In the genomic region with DNA sequence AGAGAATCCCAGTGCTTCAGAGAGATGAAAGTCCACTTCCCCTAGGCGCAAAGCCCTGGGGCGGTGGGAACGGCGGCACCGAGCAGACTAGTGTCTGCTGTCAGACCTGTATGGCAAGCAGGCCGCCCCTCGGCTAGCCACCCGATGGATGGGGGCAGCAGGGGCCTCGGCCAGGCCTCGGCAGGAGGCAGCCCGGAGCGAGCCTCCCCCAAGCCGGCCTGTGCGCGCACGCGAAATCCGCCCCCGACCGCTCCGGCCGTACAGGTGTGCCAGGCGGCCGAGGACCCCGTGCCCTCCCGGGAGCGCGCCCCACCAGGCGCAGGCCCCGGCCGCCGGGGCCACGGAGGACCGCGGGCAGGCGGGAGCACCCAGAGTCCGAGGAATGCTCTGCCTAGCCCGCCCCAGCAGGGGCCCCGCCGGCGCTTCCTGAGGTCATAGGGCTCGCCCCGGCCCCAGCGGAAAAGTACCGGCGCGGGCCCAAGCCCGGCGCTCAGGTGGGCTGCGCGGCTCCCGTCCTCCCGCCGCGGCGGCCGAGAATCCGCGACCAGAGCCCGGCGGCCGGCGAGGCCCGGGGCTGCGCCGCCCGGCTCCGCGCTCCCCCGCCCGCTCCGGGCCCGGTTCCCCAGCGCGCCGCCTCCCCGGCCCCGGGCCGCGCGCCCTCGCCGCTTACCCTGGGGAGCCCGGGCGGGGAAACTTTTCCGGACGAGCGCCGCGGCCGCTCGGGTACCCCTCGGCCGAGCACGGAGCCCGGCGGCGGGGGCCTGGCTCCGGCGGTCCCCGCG, we compare ENCODE assay signal across 8 mouse cellular contexts. TPM values are rescaled to one million over a fixed set of nuclear protein-coding genes. Genes with fewer than 3 reads are reported as not detected.
A peak's percentile ranks its signal among the peaks of the same experiment; 100 is the strongest.
DNase-seq lines count a peak whose midpoint lies in the region; ATAC-seq and TF ChIP-seq lines count a peak whose summit lies in the region.

No protein-coding gene starts in this region.

- no peak for TF ChIP-seq CTCF in cerebellum, adult 2 months (IDR thresholded peaks at IDR 0.05; ENCODE audit: borderline replicate concordance, insufficient read depth, low read depth, low read length)
- TF ChIP-seq CTCF in forebrain, postnatal 0 days (IDR thresholded peaks at IDR 0.05; ENCODE audit: low read depth): no peak

- H3K4me1 ChIP-seq in cerebellum, adult 2 months (ENCODE audit: control insufficient read depth, insufficient read depth, low read length): peaks cover 22% of the 10 kb centered on the region
- peaks cover 20% of the 10 kb centered on the region for H3K4me1 ChIP-seq in forebrain, postnatal 0 days (ENCODE audit: insufficient read depth)
- peaks cover 25% of the 10 kb centered on the region for H3K4me1 ChIP-seq in intestine, embryonic 14.5 days (replicated peaks; ENCODE audit: control insufficient read depth, insufficient read depth, low read length)
- H3K4me1 ChIP-seq in liver, embryonic 15.5 days (replicated peaks): peaks cover 45% of the 10 kb centered on the region
- H3K4me1 ChIP-seq in neural tube, embryonic 12.5 days: peaks cover 21% of the 10 kb centered on the region

- no peaks in the 10 kb centered on the region for H3K9me3 ChIP-seq in forebrain, postnatal 0 days (ENCODE audit: low read length)
- H3K9me3 ChIP-seq in intestine, embryonic 14.5 days (ENCODE audit: control insufficient read depth, low read length): no peaks in the 10 kb centered on the region
- no peaks in the 10 kb centered on the region for H3K9me3 ChIP-seq in liver, embryonic 15.5 days (replicated peaks)
- no peaks in the 10 kb centered on the region for H3K9me3 ChIP-seq in neural tube, embryonic 12.5 days

- peaks cover 9% of the 10 kb centered on the region for H3K36me3 ChIP-seq in forebrain, postnatal 0 days (ENCODE audit: insufficient read depth)
- peaks cover 10% of the 10 kb centered on the region for H3K36me3 ChIP-seq in intestine, embryonic 14.5 days (ENCODE audit: control insufficient read depth, insufficient read depth, low read length)
- H3K36me3 ChIP-seq in liver, embryonic 15.5 days (replicated peaks): peaks cover 16% of the 10 kb centered on the region
- peaks cover 13% of the 10 kb centered on the region for H3K36me3 ChIP-seq in neural tube, embryonic 12.5 days

- H3K27me3 ChIP-seq in cerebellum, adult 2 months (ENCODE audit: control insufficient read depth, insufficient read depth, low read length): no peaks in the 10 kb centered on the region
- no peaks in the 10 kb centered on the region for H3K27me3 ChIP-seq in forebrain, postnatal 0 days (ENCODE audit: insufficient read depth, low read length)
- no peaks in the 10 kb centered on the region for H3K27me3 ChIP-seq in intestine, embryonic 14.5 days (replicated peaks; ENCODE audit: control insufficient read depth, insufficient read depth, low read length)
- H3K27me3 ChIP-seq in liver, embryonic 15.5 days: peaks cover 75% of the 10 kb centered on the region
- H3K27me3 ChIP-seq in neural tube, embryonic 12.5 days (replicated peaks): peaks cover 14% of the 10 kb centered on the region

- DNase-seq in gastrocnemius, adult 18-20 months (ENCODE audit: low spot score): peak; percentile 33
- no peak for DNase-seq in gastrocnemius, adult 8-10 months (ENCODE audit: low spot score in 2 of 2)
- DNase-seq in cerebellum, adult 2 months: peak; percentile 58 to 65
- DNase-seq in forebrain, postnatal 0 days: peak; percentile 25
- peak; percentile 79 for DNase-seq in intestine, embryonic 14.5 days (ENCODE audit: low spot score)
- DNase-seq in left cerebral cortex, postnatal 14 days (ENCODE audit: low spot score in 2 of 2): no peak

- H3K27ac ChIP-seq in cerebellum, adult 2 months (ENCODE audit: insufficient read depth, low read length): peak overlapping the region; percentile 99
- H3K27ac ChIP-seq in forebrain, postnatal 0 days (ENCODE audit: low read depth, low read length): peak overlapping the region; percentile 87
- H3K27ac ChIP-seq in intestine, embryonic 14.5 days (ENCODE audit: low read depth): peak overlapping the region; percentile 77
- peak overlapping the region; percentile 83 for H3K27ac ChIP-seq in liver, embryonic 15.5 days (replicated peaks)
- H3K27ac ChIP-seq in neural tube, embryonic 12.5 days: 0 out of 2 replicates have a peak overlapping the region, but pooled peaks have one; percentile 32

- TF ChIP-seq POLR2A in cerebellum, adult 2 months (IDR thresholded peaks at IDR 0.05; ENCODE audit: borderline replicate concordance, insufficient read depth, low read length): 0 out of 2 replicates have a peak, but pooled peaks have one; percentile 11

- WGBS in cerebellum, adult 2 months: 2% methylated on average over 98 of the region's 102 CpGs
- WGBS in forebrain, postnatal 0 days: under 1% methylated on average over 81 of the region's 102 CpGs
- 1% methylated on average over 81 of the region's 102 CpGs for WGBS in intestine, embryonic 14.5 days
- under 1% methylated on average over 102 of the region's 102 CpGs for WGBS in liver, embryonic 15.5 days (ENCODE audit: insufficient replicate concordance)
- under 1% methylated on average over 101 of the region's 102 CpGs for WGBS in neural tube, embryonic 12.5 days

- peak; percentile 56 for ATAC-seq in forebrain, postnatal 0 days
- ATAC-seq in intestine, embryonic 14.5 days (replicated peaks; ENCODE audit: low FRiP score, low TSS enrichment, low read depth): peak; percentile 63
- ATAC-seq in liver, embryonic 15.5 days (ENCODE audit: insufficient read depth): peak; percentile 31
- peak; percentile 60 for ATAC-seq in neural tube, embryonic 12.5 days (ENCODE audit: low FRiP score, low read depth)

- intact Hi-C loops in left cerebral cortex, postnatal 14 days (cut with DNase I): no loop called here

- peak overlapping the region; percentile 99 for H3K4me3 ChIP-seq in cerebellum, adult 2 months (replicated peaks; ENCODE audit: insufficient read depth, low read depth, low read length)
- peak overlapping the region; percentile 87 for H3K4me3 ChIP-seq in forebrain, postnatal 0 days (ENCODE audit: low read depth, low read length)
- peak overlapping the region; percentile 57 for H3K4me3 ChIP-seq in intestine, embryonic 14.5 days (ENCODE audit: low read depth, low read length)
- peak overlapping the region; percentile 73 for H3K4me3 ChIP-seq in liver, embryonic 15.5 days (replicated peaks)
- peak overlapping the region; percentile 94 for H3K4me3 ChIP-seq in neural tube, embryonic 12.5 days

- H3K9ac ChIP-seq in forebrain, postnatal 0 days: peak overlapping the region; percentile 87
- H3K9ac ChIP-seq in intestine, embryonic 14.5 days (ENCODE audit: low read length): peak overlapping the region; percentile 92
- H3K9ac ChIP-seq in liver, embryonic 15.5 days: peak overlapping the region; percentile 75
- H3K9ac ChIP-seq in neural tube, embryonic 12.5 days: peak overlapping the region; percentile 94

- H3K4me2 ChIP-seq in forebrain, postnatal 0 days (ENCODE audit: low read depth): peak overlapping the region; percentile 95
- peak overlapping the region; percentile 84 for H3K4me2 ChIP-seq in intestine, embryonic 14.5 days (ENCODE audit: low read length)
- peak overlapping the region; percentile 85 for H3K4me2 ChIP-seq in liver, embryonic 15.5 days
- H3K4me2 ChIP-seq in neural tube, embryonic 12.5 days (replicated peaks): peak overlapping the region; percentile 96

RNA-seq across cellular contexts. Expression of gene Furin, which starts 3.2 kb away (rescaled TPM):
- total RNA-seq in gastrocnemius, adult 18-20 months (2021): 10 to 100 TPM; 52.8 to 53.9 TPM
- total RNA-seq in gastrocnemius, adult 8-10 months (2022): 10 to 100 TPM; 50.3 to 60.1 (median 56.7) TPM
- polyA plus RNA-seq in cerebellum, adult 2 months (2012; rRNA removed): 34.4 and 37.3 TPM in 2 replicates
- 16.9 and 21.8 TPM in 2 replicates for total RNA-seq in forebrain, postnatal 0 days (2014; rRNA removed)
- polyA plus RNA-seq in forebrain, postnatal 0 days (2015; fragmentation: Nextera tagmentation; extraction: Ambion mirVana): 6.8 and 7.7 TPM in 2 replicates
- 10.3 and 10.6 TPM in 2 replicates for polyA plus RNA-seq in intestine, embryonic 14.5 days (2014; fragmentation: Nextera tagmentation; extraction: Ambion mirVana)
- 8.0 and 9.8 TPM in 2 replicates for polyA plus RNA-seq in liver, embryonic 15.5 days (2015; fragmentation: Nextera tagmentation; extraction: Ambion mirVana)
- polyA plus RNA-seq in neural tube, embryonic 12.5 days (2016; fragmentation: Nextera tagmentation; extraction: Ambion mirVana): 6.3 and 6.5 TPM in 2 replicates
- 10 to 100 TPM; 38.8 to 46.2 TPM for total RNA-seq in left cerebral cortex, postnatal 14 days (2021)

RNA-seq across cellular contexts. Expression of gene Fes, which starts 14.3 kb away (rescaled TPM):
- total RNA-seq in gastrocnemius, adult 18-20 months (2021): 1 to 10 TPM; 2.0 to 3.5 TPM
- 1 to 10 TPM; 1.7 to 2.7 (median 2.4) TPM for total RNA-seq in gastrocnemius, adult 8-10 months (2022)
- 4.2 and 4.9 TPM in 2 replicates for polyA plus RNA-seq in cerebellum, adult 2 months (2012; rRNA removed)
- 4.5 and 6.4 TPM in 2 replicates for total RNA-seq in forebrain, postnatal 0 days (2014; rRNA removed)
- polyA plus RNA-seq in forebrain, postnatal 0 days (2015; fragmentation: Nextera tagmentation; extraction: Ambion mirVana): 2.5 and 2.8 TPM in 2 replicates
- polyA plus RNA-seq in intestine, embryonic 14.5 days (2014; fragmentation: Nextera tagmentation; extraction: Ambion mirVana): 8.0 and 10.1 TPM in 2 replicates
- polyA plus RNA-seq in liver, embryonic 15.5 days (2015; fragmentation: Nextera tagmentation; extraction: Ambion mirVana): 16.6 and 19.2 TPM in 2 replicates
- polyA plus RNA-seq in neural tube, embryonic 12.5 days (2016; fragmentation: Nextera tagmentation; extraction: Ambion mirVana): 7.7 and 9.0 TPM in 2 replicates
- 1 to 10 TPM; 5.6 to 6.7 TPM for total RNA-seq in left cerebral cortex, postnatal 14 days (2021)

RNA-seq across cellular contexts. Expression of gene Man2a2, which starts 30.9 kb away (rescaled TPM):
- 100 to 1,000 TPM; 132 to 136 TPM for total RNA-seq in gastrocnemius, adult 18-20 months (2021)
- total RNA-seq in gastrocnemius, adult 8-10 months (2022): 100 to 1,000 TPM; 139 to 171 (median 148) TPM
- 167 and 188 TPM in 2 replicates for polyA plus RNA-seq in cerebellum, adult 2 months (2012; rRNA removed)
- total RNA-seq in forebrain, postnatal 0 days (2014; rRNA removed): 49.4 and 54.8 TPM in 2 replicates
- polyA plus RNA-seq in forebrain, postnatal 0 days (2015; fragmentation: Nextera tagmentation; extraction: Ambion mirVana): 6.5 and 12.0 TPM in 2 replicates
- 17.4 and 18.8 TPM in 2 replicates for polyA plus RNA-seq in intestine, embryonic 14.5 days (2014; fragmentation: Nextera tagmentation; extraction: Ambion mirVana)
- 2.5 and 3.6 TPM in 2 replicates for polyA plus RNA-seq in liver, embryonic 15.5 days (2015; fragmentation: Nextera tagmentation; extraction: Ambion mirVana)
- polyA plus RNA-seq in neural tube, embryonic 12.5 days (2016; fragmentation: Nextera tagmentation; extraction: Ambion mirVana): 25.0 and 25.5 TPM in 2 replicates
- 100 to 1,000 TPM; 114 to 118 TPM for total RNA-seq in left cerebral cortex, postnatal 14 days (2021)

RNA-seq across cellular contexts. Expression of gene Hddc3, which starts 59.1 kb away (rescaled TPM):
- 10 to 100 TPM; 28.8 to 31.7 TPM for total RNA-seq in gastrocnemius, adult 18-20 months (2021)
- 10 to 100 TPM; 22.9 to 26.1 (median 24.6) TPM for total RNA-seq in gastrocnemius, adult 8-10 months (2022)
- polyA plus RNA-seq in cerebellum, adult 2 months (2012; rRNA removed): 57.7 and 61.0 TPM in 2 replicates
- 33.2 and 44.4 TPM in 2 replicates for total RNA-seq in forebrain, postnatal 0 days (2014; rRNA removed)
- polyA plus RNA-seq in forebrain, postnatal 0 days (2015; fragmentation: Nextera tagmentation; extraction: Ambion mirVana): 14.6 and 16.7 TPM in 2 replicates
- 19.8 and 19.9 TPM in 2 replicates for polyA plus RNA-seq in intestine, embryonic 14.5 days (2014; fragmentation: Nextera tagmentation; extraction: Ambion mirVana)
- polyA plus RNA-seq in liver, embryonic 15.5 days (2015; fragmentation: Nextera tagmentation; extraction: Ambion mirVana): 3.1 and 3.5 TPM in 2 replicates
- 20.6 and 21.1 TPM in 2 replicates for polyA plus RNA-seq in neural tube, embryonic 12.5 days (2016; fragmentation: Nextera tagmentation; extraction: Ambion mirVana)
- total RNA-seq in left cerebral cortex, postnatal 14 days (2021): 10 to 100 TPM; 42.0 to 53.2 TPM

Comparison
In these comparisons a context has a peak if more than half of its experiments do, and no peak if none do; other contexts are left out.
1. DNase-seq: peak in gastrocnemius, adult 18-20 months (single experiment), cerebellum, adult 2 months (2 of 2), forebrain, postnatal 0 days (single experiment) and intestine, embryonic 14.5 days (single experiment); none in gastrocnemius, adult 8-10 months (0 of 2) and left cerebral cortex, postnatal 14 days (0 of 2).
2. H3K27ac ChIP-seq: peak in every context shown above with its lines; median percentile 99 in cerebellum, adult 2 months; 87 in forebrain, postnatal 0 days; 83 in liver, embryonic 15.5 days; 77 in intestine, embryonic 14.5 days; 32 in neural tube, embryonic 12.5 days.
3. Peak in every context shown above with its lines, with median percentiles within 50 percentile points of each other: H3K4me3 ChIP-seq, ATAC-seq, H3K4me2 ChIP-seq and H3K9ac ChIP-seq.